Mouse (Mus musculus) heart, postnatal 0 days (tissue): Measurements from ENCODE around the gene Eif2ak2. TPM values are rescaled to one million over a fixed set of nuclear protein-coding genes. Genes with fewer than 3 reads are reported as not detected.

ENCODE experiments used
- ATAC-seq: fragments of 200-750 bp; cut with Nextera tagmentation; 2 replicates; pipeline ENCODE4 v1.8.0; 2017; ENCODE audit warnings: low read depth, moderate number of reproducible peaks, moderate library complexity; ENCODE audit not compliant: insufficient read depth
- DNase-seq: peaks from one replicate; pipeline ENCODE4 v3.0.0-alpha.2; 2016; ENCODE audit warnings: low spot score
- H3K27ac ChIP-seq: fragments of 300-500 bp; sonication (generic); 2 replicates; pipeline ENCODE4 v1.5.1; 2014; ENCODE audit warnings: low read depth, mild to moderate bottlenecking
- H3K27me3 ChIP-seq: fragments of 300-500 bp; sonication (generic); 2 replicates; pipeline ENCODE4 v1.6.1; 2014; ENCODE audit warnings: low read length, mixed read lengths; ENCODE audit not compliant: control insufficient read depth, insufficient read depth
- H3K36me3 ChIP-seq: fragments of 300-500 bp; sonication (generic); replicated peaks from 2 replicates; pipeline ENCODE4 v1.6.1; 2014; ENCODE audit warnings: low read length, mixed read lengths; ENCODE audit not compliant: control insufficient read depth, insufficient read depth
- H3K4me1 ChIP-seq: fragments of 300-500 bp; sonication (generic); 2 replicates; pipeline ENCODE4 v1.6.1; 2014; ENCODE audit warnings: antibody characterized with exemption; ENCODE audit not compliant: control insufficient read depth, insufficient read depth
- H3K4me2 ChIP-seq: fragments of 300-500 bp; sonication (generic); 2 replicates; pipeline ENCODE4 v1.6.1; 2014; ENCODE audit warnings: low read depth, mild to moderate bottlenecking, low read length, moderate library complexity
- H3K4me3 ChIP-seq: fragments of 300-500 bp; sonication (generic); 2 replicates; pipeline ENCODE4 v1.5.1; 2014; ENCODE audit warnings: low read depth, low read length
- H3K9ac ChIP-seq: fragments of 300-500 bp; sonication (generic); replicated peaks from 2 replicates; pipeline ENCODE4 v1.6.1; 2014; ENCODE audit warnings: low read depth, low read length, mixed read lengths
- H3K9me3 ChIP-seq: fragments of 300-500 bp; sonication (generic); replicated peaks from 2 replicates; pipeline ENCODE4 v1.6.1; 2016; ENCODE audit warnings: low read length; ENCODE audit not compliant: control insufficient read depth
- CTCF ChIP-seq: IDR thresholded peaks from 2 replicates; pipeline ENCODE4 v1.5.1; 2016; ENCODE audit warnings: antibody characterized with exemption, control low read depth, low read depth
- EP300 ChIP-seq: IDR thresholded peaks from 2 replicates; pipeline ENCODE4 v1.6.1; 2016; ENCODE audit warnings: antibody characterized with exemption, low read depth
- WGBS: fragments of 180-500 bp; shearing (Covaris S2); extraction: QIAGEN DNeasy Blood & Tissue Kit; methylation state at CpG from one replicate; pipeline ENCODE4 v1.1.7; 2014; 5-methylcytosine and 5-hydroxymethylcytosine counted together
- polyA plus RNA-seq: library from polyadenylated mRNA; unstranded; fragments of >200 nt; fragmentation: Nextera tagmentation; extraction: Ambion mirVana; gene quantifications from 2 replicates; pipeline ENCODE4 v1.2.1, GENCODE M21; 2015
- total RNA-seq: library from RNA; depleted of rRNA; stranded (reverse); fragments of >200 nt; gene quantifications from 2 replicates; pipeline ENCODE4 v1.2.3, GENCODE M21; 2014; ENCODE audit warnings: low replicate concordance

Eif2ak2 gene
- total and polyA plus RNA-seq, 2 experiments from 2014 or later = 11.6 to 15.6 TPM

DNA sequence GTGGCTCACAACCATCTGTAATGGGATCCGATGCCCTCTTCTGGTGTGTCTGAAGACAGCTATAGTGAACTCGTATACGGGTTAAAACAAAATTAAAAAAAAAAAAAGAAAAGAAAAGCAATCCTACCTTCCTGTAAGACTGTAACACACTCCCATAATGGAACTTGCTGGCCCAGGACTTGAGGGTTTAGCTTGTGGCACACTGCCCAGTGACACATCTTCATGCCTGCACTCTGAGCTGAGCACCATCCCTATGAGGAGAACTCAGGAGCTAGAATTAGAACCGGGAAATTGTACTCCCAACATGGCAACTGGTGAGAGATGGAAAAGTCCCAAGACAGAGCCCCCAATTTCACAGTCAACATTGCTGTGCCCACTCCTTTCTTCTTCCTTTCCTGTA, 918 bp upstream of the Eif2ak2 start:
- no peak overlapping the region for H3K4me3 ChIP-seq
- DNase-seq = no peak
- peaks cover 11% of the 10 kb centered on the region; the same call in 1 of the 2 replicates for H3K4me1 ChIP-seq
- no peak overlapping the region for H3K9ac ChIP-seq
- H3K4me2 ChIP-seq = no peak overlapping the region
- ATAC-seq = no peak
- H3K27ac ChIP-seq = no peak overlapping the region
- H3K9me3 ChIP-seq = peaks cover 5% of the 10 kb centered on the region; the same call in 1 of the 2 replicates
- no peaks in the 10 kb centered on the region for H3K27me3 ChIP-seq
- TF ChIP-seq EP300 = no peak
- no peak for TF ChIP-seq CTCF
- WGBS = 91% methylated on average over 4 of the region's 4 CpGs
- peaks cover 8% of the 10 kb centered on the region for H3K36me3 ChIP-seq

DNA sequence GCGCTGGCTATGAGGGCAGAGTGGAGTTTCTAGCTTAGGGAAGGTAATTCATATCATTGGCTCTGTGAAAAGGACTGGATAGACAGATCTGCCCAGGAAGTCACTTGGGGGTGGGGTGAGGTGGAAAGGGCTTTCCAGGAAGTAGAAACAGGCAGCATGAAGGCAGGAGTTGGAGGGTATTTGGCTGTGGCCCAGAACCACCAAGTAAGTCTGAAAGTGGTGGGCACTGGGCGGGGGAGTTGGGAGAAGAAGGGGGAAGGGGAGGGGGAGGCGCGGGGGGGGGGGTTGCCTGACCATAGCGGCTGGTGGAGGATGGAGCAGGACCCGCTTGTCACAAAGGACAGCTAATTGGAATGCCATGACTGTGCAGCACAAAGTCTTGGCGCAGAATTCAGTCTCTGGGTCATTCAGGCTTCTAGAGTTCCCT, 482 bp downstream of the Eif2ak2 start:
- DNase-seq = peak; percentile 25
- Histone ChIP-seq H3K4me2 (peak overlapping the region; percentile 69), H3K27ac (peak overlapping the region; percentile 82), H3K4me1 (peaks cover 11% of the 10 kb centered on the region; the same call in 1 of the 2 replicates), H3K36me3 (peaks cover 21% of the 10 kb centered on the region), H3K9ac (peak overlapping the region; percentile 78), H3K4me3 (peak overlapping the region; percentile 74), H3K9me3 (peaks cover 5% of the 10 kb centered on the region; the same call in 1 of the 2 replicates), H3K27me3 (no peaks in the 10 kb centered on the region)
- 23% methylated on average over 2 of the region's 7 CpGs for WGBS
- ATAC-seq = peak; percentile 42
- no peak for TF ChIP-seq CTCF
- no peak for TF ChIP-seq EP300

DNA sequence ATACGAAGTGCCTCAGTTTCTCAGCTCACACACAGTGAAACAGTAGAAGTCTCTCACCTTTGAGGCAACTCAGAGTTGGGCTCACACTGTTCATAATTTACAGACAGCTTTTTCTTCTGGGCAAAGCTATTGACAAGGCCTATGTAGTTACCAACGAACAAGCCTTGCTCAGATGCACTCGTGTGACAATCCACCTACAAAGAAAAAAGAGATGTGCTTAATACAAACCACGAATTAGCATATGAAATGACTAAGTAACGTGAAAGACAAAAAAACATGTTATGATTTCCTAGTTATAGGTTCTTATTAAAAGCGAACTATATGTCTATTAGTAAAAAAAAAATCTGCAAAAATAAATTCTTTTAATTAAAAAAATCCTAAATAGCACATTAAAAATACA, 8.5 kb downstream of the Eif2ak2 start:
- no peak overlapping the region for H3K9ac ChIP-seq
- no peaks in the 10 kb centered on the region for H3K4me1 ChIP-seq
- no peak for ATAC-seq

DNA sequence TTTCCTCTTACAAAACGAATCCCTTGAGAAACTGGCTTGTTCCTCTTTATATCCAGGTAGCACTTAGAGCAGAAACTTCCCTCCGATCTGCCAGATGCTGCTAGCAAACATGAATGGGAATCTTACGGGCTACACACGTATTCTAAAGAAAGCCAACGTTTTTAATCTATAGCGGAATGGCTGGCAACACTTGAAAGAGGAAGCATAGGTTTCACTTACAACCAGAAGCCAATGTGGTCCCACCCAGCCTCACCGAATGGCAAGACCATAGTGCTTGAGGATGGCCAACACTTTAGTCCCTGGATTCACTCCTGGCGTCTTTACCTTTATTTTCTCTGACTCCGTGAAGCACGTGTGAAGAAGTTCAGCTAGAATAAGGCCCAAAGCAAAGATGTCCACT, 26.1 kb downstream of the Eif2ak2 start:
- DNase-seq (no peak), ATAC-seq (no peak)
- no peak overlapping the region for H3K4me3 ChIP-seq
- 91% methylated on average over 10 of the region's 10 CpGs for WGBS
- H3K9me3 ChIP-seq = no peaks in the 10 kb centered on the region
- H3K4me1 ChIP-seq = no peaks in the 10 kb centered on the region
- H3K27me3 ChIP-seq = no peaks in the 10 kb centered on the region
- H3K4me2 ChIP-seq = no peak overlapping the region
- H3K9ac ChIP-seq = no peak overlapping the region
- H3K27ac ChIP-seq = no peak overlapping the region
- H3K36me3 ChIP-seq = peaks cover 65% of the 10 kb centered on the region
- no peak for TF ChIP-seq EP300
- TF ChIP-seq CTCF = no peak

More for the DNA sequence above, 8.5 kb downstream of the Eif2ak2 start:
- Histone ChIP-seq H3K27ac (no peak overlapping the region), H3K36me3 (peaks cover 77% of the 10 kb centered on the region), H3K27me3 (no peaks in the 10 kb centered on the region), H3K4me2 (no peak overlapping the region), H3K4me3 (no peak overlapping the region), H3K9me3 (no peaks in the 10 kb centered on the region)
- 92% methylated on average over 6 of the region's 6 CpGs for WGBS
- no peak for TF ChIP-seq EP300
- TF ChIP-seq CTCF = no peak
- DNase-seq = no peak

DNA sequence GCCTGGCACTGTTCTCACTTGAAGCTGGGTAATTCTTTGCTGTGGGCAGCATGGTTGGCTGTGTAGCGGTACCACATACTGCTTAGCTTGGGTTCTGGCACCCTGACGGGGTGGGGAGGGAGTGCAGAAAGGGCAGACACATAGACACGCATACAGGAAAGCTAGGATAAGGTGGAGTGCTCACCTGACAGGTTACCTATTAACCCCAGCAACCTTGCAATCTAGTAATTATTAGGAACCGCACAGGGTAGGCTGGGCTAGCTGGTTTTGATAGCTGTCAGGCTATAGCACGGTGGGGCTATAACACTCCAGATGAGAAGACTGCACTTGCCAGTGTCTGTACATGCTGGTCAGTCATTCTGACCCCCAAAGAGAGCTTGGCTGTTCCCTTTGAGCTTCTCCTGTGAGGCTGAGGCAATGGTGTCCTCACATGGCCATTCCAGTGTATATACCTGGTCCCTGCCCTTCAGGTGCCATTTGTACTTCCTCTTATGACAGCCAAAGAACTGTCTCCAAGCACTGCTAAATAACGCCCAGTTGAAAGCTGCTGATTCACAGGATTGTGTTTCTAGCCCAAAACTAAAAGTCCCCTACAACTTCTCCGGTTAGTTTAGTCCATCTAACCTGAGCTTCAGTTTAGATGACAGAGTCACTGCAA, 40.0 kb downstream of the Eif2ak2 start:
- ATAC-seq (no peak), DNase-seq (no peak)
- Histone ChIP-seq H3K27me3 (no peaks in the 10 kb centered on the region), H3K9ac (no peak overlapping the region), H3K4me3 (no peak overlapping the region), H3K36me3 (peaks cover 67% of the 10 kb centered on the region), H3K4me2 (no peak overlapping the region), H3K4me1 (no peaks in the 10 kb centered on the region), H3K9me3 (no peaks in the 10 kb centered on the region), H3K27ac (no peak overlapping the region)
- 95% methylated on average over 7 of the region's 7 CpGs for WGBS
- no peak for TF ChIP-seq EP300
- no peak for TF ChIP-seq CTCF

DNA sequence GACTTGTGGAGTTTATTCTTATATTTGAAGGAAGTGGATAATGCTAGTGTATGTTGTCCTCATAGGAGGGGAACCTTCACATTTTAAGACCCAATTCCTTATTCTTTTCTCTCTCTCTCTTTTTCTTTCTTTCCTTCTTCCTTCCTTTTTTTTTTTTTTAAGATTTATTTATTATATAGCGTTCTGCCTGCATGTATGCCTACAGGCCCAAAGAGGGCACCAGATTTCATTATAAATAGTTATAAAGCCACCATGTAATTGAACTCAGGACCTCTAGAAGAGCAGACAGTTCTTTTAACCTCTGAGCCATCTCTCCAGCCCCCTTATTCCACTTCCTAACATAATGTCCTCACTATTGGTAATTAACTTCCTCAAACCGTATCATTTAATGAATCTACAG, 46.3 kb downstream of the Eif2ak2 start:
- H3K4me3 ChIP-seq = peak overlapping the region; percentile 87
- H3K27ac ChIP-seq = peak overlapping the region; percentile 80
- no peak for TF ChIP-seq EP300
- no peak for TF ChIP-seq CTCF
- H3K4me1 ChIP-seq = no peaks in the 10 kb centered on the region
- no peaks in the 10 kb centered on the region for H3K27me3 ChIP-seq
- peaks cover 22% of the 10 kb centered on the region for H3K36me3 ChIP-seq
- DNase-seq = peak; percentile 7
- peak overlapping the region; percentile 88 for H3K4me2 ChIP-seq
- H3K9ac ChIP-seq = peak overlapping the region; percentile 52
- no peaks in the 10 kb centered on the region for H3K9me3 ChIP-seq
- ATAC-seq = no peak
- 25% methylated on average over 2 of the region's 2 CpGs for WGBS
